Mouse (Mus musculus): ENCODE results near the gene Tom1. TPM values are rescaled to one million over a fixed set of nuclear protein-coding genes. Genes with fewer than 3 reads are reported as not detected.

Tom1 gene
- total RNA-seq, 2 experiments from 2014 or later, result 40.7 to 41.8 TPM

- intact Hi-C loops (cut with DNase I), result no loop called here
- DNase-seq (ENCODE audit: low spot score in 2 of 2), result no peak
Measured at GRCm38 (mm10) chr8:75035640-75036039, 2.1 kb downstream of the Tom1 start.

DNA sequence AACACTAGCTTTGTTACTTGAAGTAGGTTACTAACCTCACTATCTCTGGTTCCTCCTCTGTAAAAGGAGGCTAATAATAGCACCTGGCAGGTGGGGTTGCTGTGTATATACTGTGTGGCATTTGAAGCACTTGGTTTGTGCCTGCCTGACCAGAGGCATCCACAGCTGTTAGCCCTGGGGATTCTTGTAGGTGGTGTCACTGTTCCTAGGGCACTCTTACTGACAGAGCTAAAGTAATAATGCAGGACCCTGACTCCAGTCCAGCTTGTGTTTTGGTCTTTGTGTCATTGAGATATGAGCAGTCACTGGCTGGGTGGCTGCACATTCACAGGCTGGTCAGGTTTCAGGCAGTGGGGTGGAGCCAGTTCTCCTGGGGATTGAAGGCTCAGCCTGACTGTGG lies 5.0 kb downstream of the Tom1 start:
- no peak for DNase-seq (ENCODE audit: low spot score in 2 of 2)
- intact Hi-C loops (cut with DNase I), result no loop called here

DNA sequence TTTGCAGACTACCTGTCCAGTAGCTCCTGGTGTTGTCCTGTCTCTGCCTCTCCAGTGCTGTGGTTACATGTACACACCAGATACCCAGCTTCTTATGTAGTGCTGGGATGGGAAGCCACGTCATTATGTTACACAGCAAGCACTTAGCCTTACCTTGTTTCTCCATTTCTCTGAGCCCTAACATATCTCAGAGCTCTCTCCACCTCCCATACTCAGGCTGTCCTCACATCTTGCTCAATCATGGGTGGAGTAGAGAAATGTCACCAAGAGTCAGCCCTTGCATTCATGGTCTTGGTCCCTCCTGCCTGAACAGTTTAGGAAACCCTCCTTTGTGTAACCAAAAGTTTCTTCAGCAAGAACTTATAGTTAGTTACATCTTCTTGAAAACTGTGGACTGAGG lies 6.2 kb downstream of the Tom1 start:
- intact Hi-C loops (cut with DNase I), result no loop called here
- no peak for DNase-seq (ENCODE audit: low spot score in 2 of 2)

DNA sequence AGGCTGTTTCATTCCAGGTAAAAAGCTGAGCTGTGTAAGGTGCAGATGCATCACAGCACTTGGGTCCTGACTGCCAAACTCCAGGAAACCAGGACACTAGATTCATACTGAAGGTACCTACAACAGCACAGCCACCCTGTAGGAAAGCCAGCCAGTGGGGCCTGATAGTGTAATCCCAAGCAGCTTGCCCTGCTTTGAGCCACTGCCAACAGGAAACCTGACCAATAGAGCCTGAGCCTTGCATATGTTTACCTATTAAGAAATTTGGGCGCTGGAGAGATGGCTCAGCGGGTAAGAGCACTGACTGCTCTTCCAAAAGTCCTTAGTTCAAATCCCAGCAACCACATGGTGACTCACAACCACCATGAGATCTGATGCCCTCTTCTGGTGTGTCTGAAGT lies 8.7 kb downstream of the Tom1 start:
- DNase-seq (ENCODE audit: low spot score in 2 of 2), result no peak
- intact Hi-C loops (cut with DNase I), result no loop called here

DNA sequence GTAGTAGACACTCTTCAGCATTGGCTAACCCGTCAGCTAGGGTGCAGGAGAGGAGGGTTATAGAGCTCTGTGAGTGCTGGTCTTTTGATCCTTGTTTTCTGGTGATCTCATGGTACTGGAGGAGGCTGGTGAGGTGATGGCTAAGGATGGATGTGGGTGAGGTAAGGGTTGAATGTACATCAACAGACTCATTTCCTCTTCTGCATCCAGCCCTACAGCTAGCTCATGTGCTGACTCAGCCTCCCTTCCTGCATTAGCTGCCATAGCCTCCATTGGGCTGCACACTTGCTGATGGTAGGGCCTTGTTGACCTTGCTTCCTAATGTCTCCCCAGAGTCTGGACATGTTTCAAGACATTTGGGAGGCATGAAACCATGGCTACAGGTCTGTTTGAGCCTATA lies 9.5 kb downstream of the Tom1 start:
- intact Hi-C loops (cut with DNase I), result no loop called here
- DNase-seq (ENCODE audit: low spot score in 2 of 2), result no peak

DNA sequence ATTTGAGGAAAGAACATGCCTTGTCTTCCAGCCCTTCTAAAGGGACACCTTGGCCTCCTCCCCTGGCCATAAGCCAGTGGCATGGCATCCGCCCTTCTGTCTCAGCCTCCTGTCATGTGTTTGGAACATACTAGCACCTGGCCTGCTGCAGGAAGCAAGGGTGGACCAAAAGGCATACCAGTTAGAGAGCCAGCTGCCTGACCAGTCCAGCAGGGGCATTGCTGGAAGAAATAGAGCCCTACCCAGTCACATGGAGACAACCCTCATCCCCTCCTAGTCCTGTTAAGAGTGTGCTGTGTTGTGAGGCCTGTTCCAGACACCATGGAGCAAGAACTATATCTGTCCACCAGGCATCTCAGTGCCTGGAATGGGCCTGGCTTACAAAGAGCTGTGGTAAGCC lies 12.8 kb downstream of the Tom1 start:
- no peak for DNase-seq (ENCODE audit: low spot score in 2 of 2)
- intact Hi-C loops (cut with DNase I), result no loop called here

GRCm38 (mm10) chr8:75047784-75048183 lies 14.3 kb downstream of the Tom1 start:
- no peak for DNase-seq (ENCODE audit: low spot score in 2 of 2)
- intact Hi-C loops (cut with DNase I), result no loop called here

DNA sequence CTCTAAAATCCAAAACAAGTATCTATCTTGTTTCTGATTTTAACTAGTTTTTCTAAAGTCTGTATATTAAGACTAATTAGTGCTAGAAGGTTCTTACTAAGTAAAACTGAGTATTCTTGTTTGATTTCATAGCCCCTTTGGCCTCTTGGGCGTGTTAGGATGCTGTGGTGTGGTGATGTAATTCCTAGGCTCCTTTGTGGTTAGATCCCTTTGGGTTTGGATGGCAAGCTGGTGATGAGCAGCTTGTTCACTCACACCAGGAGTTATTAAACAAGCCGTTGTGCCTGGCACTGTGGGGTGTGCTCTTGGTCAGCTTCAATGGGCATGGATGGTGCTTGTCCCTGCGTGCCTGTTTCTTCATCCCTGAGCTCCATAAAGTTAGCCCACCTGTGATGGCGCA lies 19.8 kb downstream of the Tom1 start:
- intact Hi-C loops (cut with DNase I), result no loop called here
- DNase-seq (ENCODE audit: low spot score in 2 of 2), result no peak

DNA sequence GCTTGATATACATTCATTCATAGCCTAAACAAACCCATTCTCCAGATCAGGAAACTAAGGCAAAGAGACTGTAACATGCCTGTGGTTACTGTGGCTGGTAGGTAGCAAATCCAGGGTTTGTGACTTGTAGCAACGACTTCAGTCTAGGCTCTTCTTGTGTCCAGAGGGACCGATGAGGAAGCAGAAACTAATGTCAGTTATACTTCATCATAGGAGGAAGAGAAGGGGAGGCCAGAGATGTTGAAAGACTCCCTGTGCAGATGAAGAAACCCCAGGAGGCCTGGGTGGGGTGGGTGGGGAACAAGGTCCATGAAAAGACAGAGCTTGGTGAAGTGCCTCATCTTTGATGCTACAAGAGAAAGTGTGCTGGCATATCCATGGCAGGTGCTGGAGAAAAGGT lies 22.2 kb downstream of the Tom1 start:
- no peak for DNase-seq (ENCODE audit: low spot score in 2 of 2)
- intact Hi-C loops (cut with DNase I), result no loop called here

- intact Hi-C loops (cut with DNase I), result no loop called here
- DNase-seq (ENCODE audit: low spot score in 2 of 2), result no peak
Measured at GRCm38 (mm10) chr8:75060022-75060421, 26.5 kb downstream of the Tom1 start.

DNA sequence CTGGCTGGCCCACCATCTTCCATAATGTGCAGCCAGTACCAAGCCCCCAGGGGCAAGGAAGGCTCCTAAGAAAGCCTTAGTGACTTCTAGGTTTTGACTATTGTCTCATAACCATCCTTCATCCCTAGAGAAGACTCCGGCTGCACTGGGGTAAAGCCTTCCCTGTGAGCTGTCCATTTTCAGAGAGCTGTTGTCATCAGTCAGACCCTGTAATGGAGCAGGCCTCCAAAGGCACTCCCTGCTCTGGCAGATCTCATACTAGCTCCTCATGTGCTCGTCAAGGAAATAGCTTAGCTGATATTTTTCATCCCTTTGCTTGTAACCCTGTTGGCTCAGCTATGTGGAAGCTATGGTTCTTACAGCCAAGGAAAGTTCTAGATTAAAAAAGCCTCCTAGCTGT lies 27.3 kb downstream of the Tom1 start:
- intact Hi-C loops (cut with DNase I), result no loop called here
- no peak for DNase-seq (ENCODE audit: low spot score in 2 of 2)

GRCm38 (mm10) chr8:75063290-75063689 lies 29.8 kb downstream of the Tom1 start:
- no peak for DNase-seq (ENCODE audit: low spot score in 2 of 2)
- intact Hi-C loops (cut with DNase I), result no loop called here

DNA sequence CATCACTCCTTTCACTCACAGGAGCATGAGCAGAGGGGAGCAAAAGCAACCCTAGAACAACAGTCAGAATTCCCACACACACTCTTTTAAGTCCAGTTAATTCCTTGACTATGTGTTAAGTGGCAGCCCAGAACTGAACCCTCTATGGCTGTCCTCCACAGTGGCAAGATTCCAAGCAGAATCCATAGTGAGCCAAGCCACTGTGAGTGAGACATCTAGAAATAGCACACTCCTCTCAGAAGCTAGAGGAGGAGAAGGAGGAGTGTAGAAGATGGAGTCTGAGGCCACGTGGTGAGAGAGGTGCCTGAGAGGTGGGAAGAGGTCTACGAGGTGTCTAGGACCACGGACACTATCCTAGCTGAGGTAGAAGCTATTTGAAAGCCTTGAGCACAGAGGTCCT lies 31.3 kb downstream of the Tom1 start:
- DNase-seq (ENCODE audit: low spot score in 2 of 2), result peak in 1 of 2 experiments; percentile 24
- intact Hi-C loops (cut with DNase I), result no loop called here

DNA sequence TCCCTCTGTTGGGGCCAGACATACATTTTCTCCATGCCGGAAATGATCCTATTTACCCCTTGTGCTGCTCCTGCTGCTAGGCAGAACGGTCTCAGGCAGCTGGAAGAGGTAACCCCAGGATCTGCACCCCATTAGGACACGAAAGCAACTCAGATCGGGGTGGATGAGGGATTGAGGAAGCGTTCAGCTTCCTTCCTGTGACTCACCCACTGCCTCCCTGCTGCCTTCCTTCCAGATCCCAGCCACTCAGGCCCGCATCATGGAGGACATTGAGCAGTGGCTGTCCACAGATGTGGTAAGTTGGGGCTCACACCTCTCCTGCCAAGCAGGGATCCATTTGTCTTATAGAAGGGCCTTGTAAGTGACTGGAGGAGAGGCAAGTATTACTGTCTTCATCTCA lies 33.8 kb downstream of the Tom1 start:
- no peak for DNase-seq (ENCODE audit: low spot score in 2 of 2)
- intact Hi-C loops (cut with DNase I), result no loop called here

- DNase-seq (ENCODE audit: low spot score in 2 of 2), result no peak
- intact Hi-C loops (cut with DNase I), result loop anchor here (2.0 kb wide), 1 partner anchor 149 kb away; no protein-coding TSS in a partner anchor
Measured at GRCm38 (mm10) chr8:75070297-75070696, 36.8 kb downstream of the Tom1 start.

DNA sequence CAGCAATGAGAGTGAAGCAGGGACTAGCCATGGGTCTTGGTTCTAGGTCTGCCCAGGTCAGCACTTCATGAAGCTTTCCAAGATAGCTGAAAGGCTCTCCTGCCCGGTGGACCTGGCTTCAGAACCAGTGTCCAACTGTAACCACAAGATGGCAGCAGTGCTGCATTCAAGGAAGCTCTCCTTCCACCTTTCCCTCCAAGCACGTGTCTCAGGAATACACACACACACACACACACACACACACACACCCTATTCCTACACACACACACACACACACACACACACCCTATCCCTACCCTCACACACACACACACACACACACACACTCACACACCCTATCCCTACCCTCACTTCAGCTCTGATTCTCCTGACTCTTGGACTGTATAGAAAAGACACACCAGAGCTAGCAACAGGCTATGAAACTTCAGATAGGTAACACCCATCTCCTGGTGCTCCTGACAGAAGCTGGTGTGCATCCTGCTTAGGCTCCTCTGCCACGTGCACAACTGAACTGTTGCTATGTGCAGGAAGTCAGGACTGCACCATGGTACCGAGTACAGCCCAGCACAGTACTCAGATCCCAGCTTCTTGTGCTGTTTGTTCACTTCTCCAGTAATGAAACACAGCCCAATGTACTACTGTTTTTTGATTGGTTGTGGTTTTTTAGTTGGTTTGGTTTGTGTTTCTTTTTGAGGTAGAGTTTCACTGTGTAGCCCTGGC lies 38.3 kb downstream of the Tom1 start:
- peak; percentile 89 for DNase-seq (ENCODE audit: low spot score in 2 of 2)
- intact Hi-C loops (cut with DNase I), result loop anchor here (1.0 to 2.0 kb wide), 2 partner anchors 38 to 147 kb away; partner anchors contain the start of gene Mcm5

DNA sequence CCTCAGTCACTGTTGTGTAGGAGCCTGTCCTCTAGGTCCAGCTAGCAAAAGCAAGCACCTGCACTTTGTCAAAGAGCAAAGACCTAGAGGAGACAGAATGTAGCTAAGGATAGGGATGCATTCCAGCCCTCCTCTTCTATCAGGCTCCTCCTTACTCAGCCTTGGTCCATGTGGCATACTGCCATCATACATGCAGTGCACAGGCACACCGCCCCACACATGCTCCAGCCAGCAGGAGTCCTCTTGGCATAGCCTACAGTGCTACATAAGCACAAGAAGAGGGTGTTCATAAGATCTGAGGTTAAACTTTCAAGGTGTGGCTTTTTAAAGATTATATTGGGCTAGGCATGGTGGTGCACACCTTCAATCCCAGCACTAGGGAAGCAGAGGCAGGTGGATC lies 41.4 kb downstream of the Tom1 start:
- intact Hi-C loops (cut with DNase I), result no loop called here

DNA sequence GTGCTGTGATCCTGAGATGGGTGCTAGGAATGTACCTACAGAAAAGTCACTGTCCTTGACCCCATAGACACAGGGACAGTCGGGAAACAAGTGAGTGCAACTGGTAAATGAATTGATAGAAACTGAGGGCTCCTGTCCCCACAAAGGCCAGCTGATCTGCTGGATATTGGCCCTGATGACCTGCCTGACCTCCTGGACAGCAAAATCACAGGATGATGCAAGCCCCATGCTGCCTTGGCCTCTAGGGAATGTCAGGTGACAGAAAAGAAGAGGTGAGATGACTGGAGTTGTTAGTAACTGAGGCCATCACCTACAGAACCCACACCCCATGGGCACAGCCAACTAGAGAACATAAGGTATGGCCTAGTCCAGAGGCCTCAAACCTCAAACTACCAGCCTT lies 44.7 kb downstream of the Tom1 start:
- intact Hi-C loops (cut with DNase I), result no loop called here
- DNase-seq (ENCODE audit: low spot score in 2 of 2), result no peak

More for the DNA sequence above, 41.4 kb downstream of the Tom1 start:
- no peak for DNase-seq (ENCODE audit: low spot score in 2 of 2)

DNA sequence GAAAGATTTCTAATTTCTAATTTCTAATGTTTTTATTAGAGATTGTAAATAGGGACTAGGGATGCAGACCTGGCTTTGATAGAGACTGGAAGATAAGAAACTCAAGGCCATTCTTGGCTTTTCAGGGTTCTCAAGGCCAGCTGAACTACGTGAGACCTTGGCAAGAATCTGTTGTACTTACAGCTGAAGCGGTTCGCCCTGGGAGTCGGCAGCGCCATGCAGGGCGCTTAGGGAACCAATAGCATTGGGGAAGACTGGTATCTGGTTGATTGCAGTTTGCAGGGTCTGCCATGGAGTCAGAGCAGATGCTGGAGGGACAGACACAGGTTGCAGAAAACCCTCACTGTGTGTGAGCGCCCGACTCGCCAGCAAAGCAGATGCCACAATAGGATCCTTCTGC lies 45.3 kb downstream of the Tom1 start:
- intact Hi-C loops (cut with DNase I), result no loop called here
- no peak for DNase-seq (ENCODE audit: low spot score in 2 of 2)

DNA sequence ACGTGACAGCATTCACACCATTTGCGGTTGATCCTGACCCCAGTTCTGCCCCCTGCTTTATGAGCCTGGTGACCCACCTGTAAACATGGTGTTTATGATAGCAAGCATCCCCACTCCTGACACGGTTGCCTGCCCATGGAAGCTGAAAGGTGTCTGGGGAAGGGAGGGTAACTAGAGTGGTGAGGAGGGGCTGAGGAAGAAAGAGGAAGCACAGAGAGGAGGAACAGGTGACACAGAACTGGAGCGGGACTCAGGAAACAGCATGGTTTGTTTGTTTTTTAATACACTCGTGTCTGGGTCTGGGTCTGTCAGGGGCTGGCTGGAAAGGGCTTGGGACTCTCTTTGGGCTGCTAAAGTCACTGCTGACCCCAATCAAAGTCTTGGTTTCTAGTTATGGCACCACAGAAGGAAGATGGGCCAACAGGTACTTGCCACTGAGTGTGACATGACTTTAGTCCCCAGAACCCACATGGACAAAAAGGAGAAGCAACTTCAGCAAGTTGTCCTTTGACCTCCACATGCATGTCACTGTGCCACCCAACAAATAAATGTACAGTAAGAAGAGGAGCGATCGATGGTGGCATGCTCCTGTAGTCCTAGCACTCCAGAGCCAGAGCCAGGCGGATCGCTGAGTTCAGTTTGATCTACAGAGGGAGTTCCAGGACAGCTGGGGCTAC lies 48.0 kb downstream of the Tom1 start:
- intact Hi-C loops (cut with DNase I), result no loop called here

GRCm38 (mm10) chr8:75082181-75082805 lies 48.8 kb downstream of the Tom1 start:
- no peak for DNase-seq (ENCODE audit: low spot score in 2 of 2)
- intact Hi-C loops (cut with DNase I), result no loop called here

More for the DNA sequence above, 48.0 kb downstream of the Tom1 start:
- no peak for DNase-seq (ENCODE audit: low spot score in 2 of 2)
